26 mouse cellular contexts compared by ENCODE assay signal in genomic region chr9:15108101-15108500, GRCm38 (mm10). TPM values are rescaled to one million over a fixed set of nuclear protein-coding genes. Genes with fewer than 3 reads are reported as not detected.
"Had no signal": no experiment of that assay in that cellular context is flagged by ENCODE, and none has a peak within 500 bp of the region (broad histone marks: within the 10 kb centered on the region; RNA-seq: fewer than 3 reads in every experiment).

No protein-coding gene starts in this region.

- H3K27ac ChIP-seq: limb, embryonic 10.5 days; limb, embryonic 13.5 days; liver, embryonic 12.5 days; liver, embryonic 15.5 days; lung, embryonic 15.5 days; midbrain, embryonic 10.5 days; midbrain, embryonic 13.5 days; neural tube, embryonic 13.5 days had no signal

- H3K36me3 ChIP-seq: limb, embryonic 10.5 days; limb, embryonic 13.5 days; liver, embryonic 12.5 days; liver, embryonic 15.5 days; lung, embryonic 15.5 days; midbrain, embryonic 10.5 days; midbrain, embryonic 13.5 days; neural tube, embryonic 13.5 days had no signal

- DNase-seq: kidney, adult 18-20 months; kidney, adult 9 months; kidney, postnatal 25 days; layer of hippocampus, postnatal 36 days; liver; lung, adult 18-20 months; lung, postnatal 10 days; lung, postnatal 36 days; thymus, adult 18-20 months; thymus, postnatal 4 days had no signal

- ATAC-seq: intestine, embryonic 16.5 days; liver, embryonic 12.5 days; midbrain, embryonic 13.5 days had no signal

- H3K4me2 ChIP-seq: limb, embryonic 13.5 days; liver, embryonic 12.5 days; liver, embryonic 15.5 days; lung, embryonic 15.5 days; midbrain, embryonic 13.5 days; neural tube, embryonic 13.5 days had no signal

- H3K9ac ChIP-seq: limb, embryonic 13.5 days; liver, embryonic 12.5 days; liver, embryonic 15.5 days; lung, embryonic 15.5 days; midbrain, embryonic 13.5 days; neural tube, embryonic 13.5 days had no signal

- H3K27me3 ChIP-seq: limb, embryonic 13.5 days; liver, embryonic 12.5 days; liver, embryonic 15.5 days; lung, embryonic 15.5 days; midbrain, embryonic 13.5 days; neural tube, embryonic 13.5 days had no signal

- H3K9me3 ChIP-seq: limb, embryonic 10.5 days; limb, embryonic 13.5 days; liver, embryonic 12.5 days; liver, embryonic 15.5 days; lung, embryonic 15.5 days; megakaryocyte, embryonic 14.5 days; midbrain, embryonic 10.5 days; midbrain, embryonic 13.5 days; neural tube, embryonic 13.5 days had no signal

- H3K4me3 ChIP-seq: limb, embryonic 10.5 days; limb, embryonic 13.5 days; liver, embryonic 12.5 days; liver, embryonic 15.5 days; lung, embryonic 15.5 days; megakaryocyte, embryonic 14.5 days; midbrain, embryonic 10.5 days; midbrain, embryonic 13.5 days; neural tube, embryonic 13.5 days had no signal

- H3K4me1 ChIP-seq: limb, embryonic 10.5 days; limb, embryonic 13.5 days; liver, embryonic 12.5 days; liver, embryonic 15.5 days; lung, embryonic 15.5 days; midbrain, embryonic 10.5 days; midbrain, embryonic 13.5 days; neural tube, embryonic 13.5 days had no signal

RNA-seq across cellular contexts. Expression of gene Hephl1, which starts 3.8 kb away (rescaled TPM):
- total RNA-seq: layer of hippocampus, adult 8-10 months; layer of hippocampus, postnatal 10 days; layer of hippocampus, postnatal 36 days; left cerebral cortex, adult 8-10 months; left cerebral cortex, postnatal 14 days had no signal
- polyA plus RNA-seq: intestine, embryonic 16.5 days; kidney, embryonic 16.5 days; limb, embryonic 10.5 days; limb, embryonic 13.5 days; liver, embryonic 12.5 days; liver, embryonic 15.5 days; lung, embryonic 15.5 days; midbrain, embryonic 10.5 days; midbrain, embryonic 13.5 days; neural tube, embryonic 13.5 days; spleen, adult 2 months had no signal
